Mouse (Mus musculus): ENCODE measurements around the gene 4930522H14Rik.
A peak's percentile ranks its signal among the peaks of the same experiment; 100 is the strongest.

DNA sequence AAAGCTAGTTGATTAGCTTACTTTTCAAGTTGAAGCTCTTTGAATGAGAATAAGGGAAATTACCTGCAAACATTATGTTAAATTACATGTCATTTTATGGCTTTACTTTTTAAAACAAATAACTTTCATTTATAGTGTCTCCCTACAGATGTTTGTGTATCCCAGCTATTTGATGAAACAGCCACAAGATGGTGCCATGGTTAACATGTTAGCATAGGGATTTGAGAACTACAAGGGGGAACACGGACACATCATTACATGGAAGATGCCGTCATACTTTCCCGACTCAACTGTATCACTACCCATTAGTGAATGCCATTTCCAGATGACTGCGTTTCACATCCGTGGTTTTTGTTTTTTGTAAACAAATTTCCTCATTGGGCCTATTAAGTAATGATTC lies 45.8 kb upstream of the 4930522H14Rik start:
- TF ChIP-seq CTCF (IDR thresholded peaks at IDR 0.05; ENCODE audit: low read depth) = peak; percentile 10; the same call in 1 of the 2 replicates
- no peak for TF ChIP-seq EP300 (IDR thresholded peaks at IDR 0.05; ENCODE audit: low read depth)
